Mouse (Mus musculus) adrenal gland, postnatal 0 days (tissue): ENCODE data around the gene Cyp4x1. TPM values are rescaled to one million over a fixed set of nuclear protein-coding genes. Genes with fewer than 3 reads are reported as not detected.

ENCODE experiments used
- polyA plus RNA-seq: library from polyadenylated mRNA; unstranded; fragments of >200 nt; fragmentation: Nextera tagmentation; extraction: Ambion mirVana; gene quantifications from 2 replicates; pipeline ENCODE4 v1.2.1, GENCODE M21; 2015

Gene Cyp4x1
- 0.29 and 1.8 TPM in 2 replicates for polyA plus RNA-seq

GRCm38 (mm10) chr4:115133621-115134295, at the start of gene Cyp4x1:
TSS of gene Cyp4x1 (minus strand) at chr4:115134281.

GRCm38 (mm10) chr4:115088611-115089338, 45.3 kb downstream of the Cyp4x1 start, which contains the start of gene Pdzk1ip1:
TSS of gene Pdzk1ip1 (plus strand) at chr4:115088708.

GRCm38 (mm10) chr4:115056371-115056920, 77.6 kb downstream of the Cyp4x1 start, which contains the start of gene Tal1:
TSS of gene Tal1 (plus strand) at chr4:115056426.

Other genes with a start within 250 kb of the Cyp4x1 start
- gene Foxd2, start 225.4 kb downstream of the Cyp4x1 start, polyA plus RNA-seq = 2.4 and 5.9 TPM in 2 replicates
- gene Foxe3, start 208.3 kb downstream of the Cyp4x1 start, polyA plus RNA-seq = not detected in 2 replicates
- 133 and 144 TPM in 2 replicates for gene Cmpk1, start 147.0 kb downstream of the Cyp4x1 start, polyA plus RNA-seq
- 1.7 and 2.6 TPM in 2 replicates for gene Stil, start 134.1 kb downstream of the Cyp4x1 start, polyA plus RNA-seq
- 0.74 and 1.4 TPM in 2 replicates for gene Tal1, start 77.9 kb downstream of the Cyp4x1 start, polyA plus RNA-seq
- 7.3 and 9.1 TPM in 2 replicates for gene Pdzk1ip1, start 45.6 kb downstream of the Cyp4x1 start, polyA plus RNA-seq
- not detected in 2 replicates for gene Cyp4a29, start 107.8 kb upstream of the Cyp4x1 start, polyA plus RNA-seq
- gene Cyp4a12a, start 164.8 kb upstream of the Cyp4x1 start, polyA plus RNA-seq = 0.14 TPM in 1 of 2 replicates, not detected in the other